Mouse (Mus musculus): ENCODE results near the gene Nod2. TPM values are rescaled to one million over a fixed set of nuclear protein-coding genes. Genes with fewer than 3 reads are reported as not detected.
A peak's percentile ranks its signal among the peaks of the same experiment; 100 is the strongest.

The Nod2 gene
- total RNA-seq (2021), result 1 to 10 TPM; 1.0 to 1.4 TPM

- DNase-seq, result peak; percentile 84 to 87
- intact Hi-C loops (cut with DNase I), result loop anchor here (5.0 kb wide), 1 partner anchor 50 kb away; the partner anchor contains the start of gene Cyld
These were observed at the start of gene Nod2 for GRCm38 (mm10) chr8:88646837-88647778. Nod2 (plus strand) TSS chr8:88647315.

- no peak for DNase-seq
- intact Hi-C loops (cut with DNase I), result no loop called here
These were observed 48.5 kb upstream of the Nod2 start for GRCm38 (mm10) chr8:88598578-88598977.

DNA sequence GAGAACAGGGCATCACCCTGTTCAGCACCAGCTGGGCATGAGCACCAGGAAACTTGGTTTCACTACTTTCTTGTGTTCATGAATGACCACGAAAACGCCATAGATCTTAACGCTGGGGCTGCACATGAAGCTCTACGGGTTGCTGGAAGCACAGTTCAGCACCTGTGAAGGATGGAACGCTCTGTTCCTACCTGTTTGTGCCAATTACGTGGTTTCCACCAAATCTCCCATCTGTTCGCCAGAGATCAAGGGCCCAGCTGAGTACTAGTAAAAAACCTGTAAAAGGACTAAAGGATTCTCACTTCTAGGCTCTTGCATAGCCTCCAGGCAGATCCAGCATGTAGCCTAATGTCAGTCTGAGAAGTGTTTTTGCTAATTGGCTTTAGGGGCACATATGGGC lies 47.6 kb upstream of the Nod2 start:
- no peak for DNase-seq
- intact Hi-C loops (cut with DNase I), result no loop called here

- intact Hi-C loops (cut with DNase I), result no loop called here
- DNase-seq, result no peak
These were observed 43.6 kb upstream of the Nod2 start for GRCm38 (mm10) chr8:88603446-88603989.

DNA sequence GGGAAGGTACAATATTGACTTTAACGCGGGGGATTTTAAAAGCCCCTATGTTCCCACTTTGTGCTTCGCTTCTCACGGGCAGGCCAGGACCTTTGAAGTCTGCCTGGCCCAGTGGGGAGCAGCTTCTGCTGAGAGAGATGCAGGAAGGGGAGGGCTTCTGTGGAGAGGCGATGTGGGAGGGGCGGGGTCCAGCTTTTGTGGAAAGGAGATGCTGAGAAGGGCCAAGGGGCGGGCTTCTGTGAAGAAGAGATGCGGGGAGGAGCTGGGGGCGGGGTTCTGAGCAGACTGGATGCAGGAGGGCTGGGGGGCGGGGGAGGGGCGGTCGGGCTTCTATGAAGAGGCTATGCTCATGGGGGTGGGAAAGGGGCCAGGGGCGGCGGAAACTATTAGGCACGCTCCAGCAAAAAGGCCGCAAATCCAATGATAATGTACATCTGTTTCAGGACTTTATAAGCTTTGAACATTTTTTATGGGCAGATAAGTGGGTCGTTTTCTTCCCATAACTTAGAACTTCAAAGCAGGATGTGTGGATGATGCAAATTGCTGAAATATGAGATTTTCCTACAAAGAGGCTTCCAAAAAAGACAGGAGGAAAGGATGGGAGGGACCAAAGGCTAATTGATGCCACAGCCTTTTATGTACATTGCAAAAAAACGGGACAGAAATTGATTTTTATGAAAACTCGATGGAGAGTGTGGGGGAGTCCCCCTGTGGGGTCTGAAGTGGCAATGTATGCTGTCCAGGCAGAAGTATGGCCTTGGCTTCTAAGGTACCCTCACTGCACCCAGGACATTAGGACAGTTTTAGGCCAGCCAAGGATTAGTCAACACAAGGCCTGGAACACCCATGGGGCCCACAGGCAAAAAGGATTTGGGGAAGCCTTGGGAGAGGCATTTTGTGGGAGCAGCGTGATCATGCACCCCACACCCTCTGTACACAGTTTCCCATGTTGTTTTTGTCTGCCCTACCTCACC lies 42.8 kb upstream of the Nod2 start:
- DNase-seq, result peak; percentile 70 to 72
- intact Hi-C loops (cut with DNase I), result no loop called here

DNA sequence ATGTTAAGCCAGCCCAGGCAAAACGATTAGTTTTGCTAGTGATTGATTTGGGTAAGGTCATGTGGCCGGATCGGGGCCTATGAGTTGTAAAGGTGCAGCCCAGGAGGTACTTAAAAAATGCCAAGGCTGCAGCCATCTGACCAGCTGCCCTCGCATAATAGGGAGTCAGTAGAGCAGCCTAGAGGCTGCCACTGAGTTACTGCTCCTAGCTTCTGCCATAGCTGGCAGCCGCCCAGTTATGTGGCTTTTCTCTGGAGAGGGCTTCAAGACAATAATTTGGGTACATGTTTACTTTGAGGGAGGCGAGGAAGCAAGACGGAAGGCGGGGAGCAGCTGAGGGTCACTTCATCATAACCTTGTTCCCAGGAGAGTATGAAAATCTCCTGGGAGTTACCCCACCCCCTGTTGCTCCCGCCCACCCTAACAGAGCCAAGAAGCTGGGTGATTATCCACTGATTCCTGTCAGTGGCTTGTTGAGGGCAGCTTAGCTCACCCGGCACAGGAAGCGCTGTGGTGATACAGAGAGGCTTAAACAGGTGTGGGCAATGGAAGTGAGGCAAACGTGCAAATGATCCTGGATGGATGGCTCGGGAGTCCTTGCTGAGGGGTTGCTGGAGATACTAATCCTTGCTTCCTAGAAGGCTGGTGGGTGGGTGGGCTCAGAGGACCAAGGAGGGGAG lies 41.6 kb upstream of the Nod2 start:
- no peak for DNase-seq
- intact Hi-C loops (cut with DNase I), result no loop called here

DNA sequence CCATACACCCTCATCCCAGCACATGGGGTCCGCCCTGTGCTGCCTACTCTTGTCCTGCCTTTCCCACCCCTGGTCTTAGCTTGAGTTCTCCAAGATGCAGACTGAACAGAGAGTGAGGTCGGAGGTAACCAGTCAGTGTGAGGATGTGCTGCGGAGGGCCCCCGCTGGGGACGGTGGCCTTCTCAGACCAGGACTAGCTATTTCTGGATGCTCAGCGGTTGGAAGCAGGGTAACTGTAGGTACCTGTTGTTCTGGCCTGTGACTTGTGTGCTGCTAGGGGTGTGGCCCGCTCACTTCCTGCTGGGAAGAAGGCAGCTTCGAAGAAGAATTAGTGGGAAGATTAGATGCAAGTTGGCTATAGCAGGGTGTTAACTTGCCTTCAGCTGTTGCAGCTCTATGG lies 38.1 kb upstream of the Nod2 start:
- intact Hi-C loops (cut with DNase I), result no loop called here
- DNase-seq, result no peak

DNA sequence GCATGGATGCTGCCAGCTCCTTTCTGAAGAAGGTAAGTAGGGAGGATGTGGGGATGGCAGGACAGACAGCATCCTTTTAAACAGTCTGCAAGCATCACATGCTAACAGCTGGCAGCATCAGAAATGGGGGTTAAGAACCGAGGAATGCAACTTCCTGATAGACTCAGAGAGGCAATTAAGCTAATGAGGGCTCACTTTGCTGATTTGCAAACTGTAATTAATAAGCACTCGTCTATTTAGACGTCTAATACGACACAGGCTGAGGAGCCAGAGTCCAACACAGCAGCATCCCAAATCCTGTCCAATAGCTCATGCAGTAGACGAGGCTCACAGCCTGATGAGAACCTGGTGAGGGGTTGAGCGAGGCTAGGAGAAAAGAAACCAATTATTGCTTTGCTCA lies 36.8 kb upstream of the Nod2 start:
- no peak for DNase-seq
- intact Hi-C loops (cut with DNase I), result no loop called here

DNA sequence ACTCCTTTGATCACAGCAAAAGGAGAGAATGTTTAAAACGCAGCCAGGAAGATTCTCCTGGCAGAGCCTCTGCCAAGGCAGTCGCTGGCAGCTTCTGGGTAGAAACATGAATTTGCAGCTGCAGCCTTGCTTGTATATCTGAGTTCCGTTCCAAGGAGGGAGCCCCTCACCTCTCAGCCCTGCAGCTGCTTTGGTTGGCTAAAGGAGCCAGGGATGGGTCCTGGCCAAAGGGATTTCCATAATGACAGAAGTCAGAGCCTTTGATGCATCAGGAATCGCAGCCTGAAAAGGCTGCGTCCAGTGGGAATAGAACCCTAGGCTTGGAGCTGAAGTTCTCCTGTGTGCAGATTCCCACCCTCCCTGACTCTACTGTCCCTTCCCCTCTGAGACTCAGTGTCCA lies 32.1 kb upstream of the Nod2 start:
- intact Hi-C loops (cut with DNase I), result no loop called here
- DNase-seq, result no peak

GRCm38 (mm10) chr8:88618612-88619011 lies 28.5 kb upstream of the Nod2 start:
- DNase-seq, result no peak
- intact Hi-C loops (cut with DNase I), result no loop called here

GRCm38 (mm10) chr8:88619513-88619912 lies 27.6 kb upstream of the Nod2 start:
- intact Hi-C loops (cut with DNase I), result no loop called here
- no peak for DNase-seq

DNA sequence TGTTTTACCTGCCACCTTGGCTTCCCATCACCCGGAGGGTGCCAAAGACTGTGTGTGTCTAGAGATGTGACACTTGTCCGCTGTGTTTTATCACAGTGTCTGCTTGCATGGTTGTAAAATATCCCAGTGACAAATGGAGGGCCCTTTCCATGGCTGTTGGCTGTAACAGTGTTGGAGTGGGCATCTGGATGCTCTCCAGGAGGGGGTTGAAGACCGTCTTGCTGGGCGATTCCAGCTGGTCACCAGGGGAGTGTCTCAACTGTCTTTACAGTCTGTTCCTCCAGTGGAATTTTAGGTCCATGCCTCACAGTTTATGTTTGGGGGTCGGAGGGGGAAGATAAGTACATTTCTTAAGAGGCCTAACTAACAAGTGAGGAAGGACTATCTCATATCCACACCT lies 26.2 kb upstream of the Nod2 start:
- DNase-seq, result no peak
- intact Hi-C loops (cut with DNase I), result loop anchor here (2.0 to 5.0 kb wide), 5 partner anchors 80 to 354 kb away; partner anchors contain the start of genes Brd7 and Nkd1

DNA sequence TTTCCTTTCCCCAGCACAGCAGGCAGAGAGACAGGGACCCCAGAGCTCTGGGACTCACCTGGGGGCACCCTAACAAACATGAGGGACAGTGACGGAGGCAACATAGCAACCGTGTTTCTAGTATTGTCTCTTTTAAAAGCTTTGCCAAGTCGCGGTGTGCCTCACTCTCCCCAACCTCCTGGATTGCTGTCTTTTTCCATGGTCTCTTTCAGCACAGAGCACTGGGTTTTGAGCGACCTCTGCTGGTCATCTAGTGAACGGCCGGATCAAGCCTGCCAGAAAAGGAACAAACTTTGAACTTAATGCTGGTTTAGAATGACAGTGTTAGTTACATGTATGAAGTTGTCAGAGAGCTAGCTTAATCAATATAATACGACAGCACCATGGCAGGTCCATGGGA lies 25.7 kb upstream of the Nod2 start:
- peak; percentile 80 to 90 for DNase-seq
- intact Hi-C loops (cut with DNase I), result loop anchor here (2.0 to 5.0 kb wide), 5 partner anchors 79 to 355 kb away; partner anchors contain the start of genes Brd7 and Nkd1

DNA sequence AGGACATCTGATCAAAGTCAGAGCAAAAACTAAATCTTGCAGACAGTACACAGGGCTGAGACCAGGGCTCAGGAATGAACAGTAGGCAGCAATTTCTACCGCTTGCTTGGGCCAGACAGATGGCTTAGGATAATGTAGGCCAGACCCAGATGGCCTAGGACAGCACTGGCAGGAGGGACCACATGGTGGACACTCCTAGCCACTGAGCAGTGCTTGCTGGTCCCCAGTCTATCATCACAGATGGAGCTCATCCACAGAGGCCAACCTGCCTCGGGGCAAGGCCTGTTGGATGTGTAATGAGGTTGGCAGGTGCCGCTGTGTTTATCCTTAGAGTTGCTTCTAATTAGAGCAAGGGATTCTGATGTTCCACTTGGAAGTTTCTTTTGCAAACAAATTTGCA lies 23.8 kb upstream of the Nod2 start:
- no peak for DNase-seq
- intact Hi-C loops (cut with DNase I), result loop anchor here (5.0 kb wide), 1 partner anchor 171 kb away; no protein-coding TSS in a partner anchor

GRCm38 (mm10) chr8:88624276-88624675 lies 22.8 kb upstream of the Nod2 start:
- intact Hi-C loops (cut with DNase I), result loop anchor here (5.0 kb wide), 1 partner anchor 172 kb away; no protein-coding TSS in a partner anchor
- DNase-seq, result no peak

DNA sequence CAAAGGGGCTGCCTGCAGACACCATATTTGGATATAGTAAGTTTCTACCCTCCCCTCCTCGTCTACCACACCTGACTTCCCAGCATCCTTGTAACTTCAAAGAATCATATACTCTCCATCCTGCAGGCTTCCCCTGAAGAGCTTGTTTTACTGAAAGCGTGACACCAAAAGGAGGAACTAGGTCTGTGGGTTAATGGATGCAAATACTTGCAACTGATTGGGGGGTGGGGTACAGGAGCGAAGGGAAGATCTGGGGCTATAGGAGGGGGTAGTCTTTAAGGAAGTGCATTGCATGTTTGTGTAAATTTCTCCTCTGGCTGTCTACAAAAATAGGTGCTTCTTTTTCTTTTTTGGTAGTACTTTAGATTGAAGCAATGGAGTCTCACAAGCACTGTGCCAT lies 20.7 kb upstream of the Nod2 start:
- intact Hi-C loops (cut with DNase I), result loop anchor here (5.0 kb wide), 1 partner anchor 429 kb away; the partner anchor contains the start of gene Tent4b
- no peak for DNase-seq

GRCm38 (mm10) chr8:88626940-88627264 lies 20.2 kb upstream of the Nod2 start:
- DNase-seq, result no peak
- intact Hi-C loops (cut with DNase I), result loop anchor here (5.0 kb wide), 1 partner anchor 430 kb away; the partner anchor contains the start of gene Tent4b

DNA sequence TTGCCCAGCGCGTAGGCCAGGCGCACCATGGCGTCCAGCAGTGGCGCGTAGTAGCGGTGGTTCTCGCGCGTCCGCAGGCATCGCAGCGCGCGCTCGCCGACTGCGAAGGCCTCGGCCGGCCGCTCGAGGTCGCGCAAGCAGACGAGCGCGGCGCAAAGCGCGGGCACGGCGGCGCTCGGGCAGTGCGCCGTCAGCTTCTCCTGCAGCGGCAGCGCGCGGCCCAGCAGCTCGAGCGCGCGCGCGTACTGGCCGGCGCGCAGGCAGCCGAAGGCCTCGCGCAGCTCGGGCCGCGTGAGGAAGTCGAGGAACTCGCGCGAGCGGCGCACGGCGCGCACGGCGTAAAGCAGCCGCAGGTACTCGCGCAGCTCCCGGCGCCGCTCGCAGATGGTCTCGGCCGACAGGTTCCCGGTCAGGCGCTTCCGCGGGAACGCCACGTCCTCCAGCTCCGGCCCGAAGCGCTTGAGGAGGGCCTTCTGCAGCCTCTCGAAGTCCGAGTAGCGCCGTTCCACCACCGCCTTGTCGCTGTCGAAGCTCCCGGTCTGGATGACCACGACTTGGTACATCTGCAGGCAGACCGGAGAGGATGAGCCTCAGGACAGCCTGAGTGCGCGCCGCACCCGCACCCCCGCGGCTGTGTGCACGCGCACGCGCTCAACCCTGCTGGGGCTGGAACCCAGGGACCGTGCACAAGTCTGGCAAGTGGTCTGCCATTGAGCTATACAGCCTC lies 19.7 kb upstream of the Nod2 start:
- DNase-seq, result peak; percentile 77 to 78
- intact Hi-C loops (cut with DNase I), result loop anchor here (5.0 kb wide), 1 partner anchor 430 kb away; the partner anchor contains the start of gene Tent4b
